Mouse (Mus musculus) limb, embryonic 14.5 days (tissue): ENCODE results near the gene Gm6525. TPM values are rescaled to one million over a fixed set of nuclear protein-coding genes. Genes with fewer than 3 reads are reported as not detected.

Experiments used
- ATAC-seq: fragments of 200-750 bp; cut with Nextera tagmentation; 2 replicates; pipeline ENCODE4 v1.8.0; 2017; ENCODE audit warnings: low read depth, moderate number of reproducible peaks, moderate TSS enrichment; ENCODE audit not compliant: low FRiP score
- DNase-seq: peaks from one replicate; pipeline ENCODE4 v3.0.0-alpha.2; 2015; ENCODE audit warnings: low spot score
- H3K27ac ChIP-seq: fragments of 300-500 bp; sonication (generic); replicated peaks from 2 replicates; pipeline ENCODE4 v1.5.1; 2014; ENCODE audit warnings: low read depth, mild to moderate bottlenecking, low read length, moderate library complexity, mixed read lengths
- H3K27me3 ChIP-seq: fragments of 300-500 bp; sonication (generic); 2 replicates; pipeline ENCODE4 v1.6.1; 2014; ENCODE audit warnings: low read length, mixed read lengths; ENCODE audit not compliant: control insufficient read depth, insufficient read depth
- H3K36me3 ChIP-seq: fragments of 300-500 bp; sonication (generic); 2 replicates; pipeline ENCODE4 v1.6.1; 2014; ENCODE audit warnings: mild to moderate bottlenecking, low read length, moderate library complexity, mixed read lengths; ENCODE audit not compliant: control insufficient read depth, insufficient read depth
- H3K4me1 ChIP-seq: fragments of 300-500 bp; sonication (generic); 2 replicates; pipeline ENCODE4 v1.6.1; 2014; ENCODE audit warnings: antibody characterized with exemption, low read length, mixed read lengths; ENCODE audit not compliant: control insufficient read depth, insufficient read depth
- H3K4me2 ChIP-seq: fragments of 300-500 bp; sonication (generic); replicated peaks from 2 replicates; pipeline ENCODE4 v1.6.1; 2014; ENCODE audit warnings: low read depth, mild to moderate bottlenecking, low read length, moderate library complexity; ENCODE audit not compliant: severe bottlenecking
- H3K4me3 ChIP-seq: fragments of 300-500 bp; sonication (generic); replicated peaks from 2 replicates; pipeline ENCODE4 v1.5.1; 2014; ENCODE audit warnings: low read length
- H3K9ac ChIP-seq: fragments of 300-500 bp; sonication (generic); 2 replicates; pipeline ENCODE4 v1.6.1; 2014; ENCODE audit warnings: mild to moderate bottlenecking, low read depth, low read length, moderate library complexity; ENCODE audit not compliant: severe bottlenecking
- H3K9me3 ChIP-seq: fragments of 300-500 bp; sonication (generic); 2 replicates; pipeline ENCODE4 v1.6.1; 2016; ENCODE audit warnings: low read length; ENCODE audit not compliant: control insufficient read depth
- POLR2A ChIP-seq: fragments of 200-500 bp; IDR thresholded peaks from 2 replicates; pipeline ENCODE4 v1.8.0; 2012; ENCODE audit warnings: inconsistent platforms, mild to moderate bottlenecking, moderate library complexity, borderline replicate concordance; ENCODE audit not compliant: insufficient read depth, insufficient read length; ENCODE audit errors: extremely low read depth
- WGBS: fragments of 180-500 bp; shearing (Covaris S2); extraction: QIAGEN DNeasy Blood & Tissue Kit; methylation state at CpG from one replicate; pipeline ENCODE4 v1.1.7; 2014; 5-methylcytosine and 5-hydroxymethylcytosine counted together
- polyA plus RNA-seq, 2 experiments: library from polyadenylated mRNA; depleted of rRNA in 1 of 2; stranded (reverse) in 1 of 2; unstranded in 1 of 2; fragments of >200 nt; fragmentation: Nextera tagmentation in 1 of 2; extraction: Ambion mirVana in 1 of 2; gene quantifications; 2 replicates each; pipeline versions ENCODE4 v1.2.1 to v1.2.3; 2012 to 2014

The Gm6525 gene
- polyA plus RNA-seq, 2 experiments, result 0.39 to 0.55 TPM

DNA sequence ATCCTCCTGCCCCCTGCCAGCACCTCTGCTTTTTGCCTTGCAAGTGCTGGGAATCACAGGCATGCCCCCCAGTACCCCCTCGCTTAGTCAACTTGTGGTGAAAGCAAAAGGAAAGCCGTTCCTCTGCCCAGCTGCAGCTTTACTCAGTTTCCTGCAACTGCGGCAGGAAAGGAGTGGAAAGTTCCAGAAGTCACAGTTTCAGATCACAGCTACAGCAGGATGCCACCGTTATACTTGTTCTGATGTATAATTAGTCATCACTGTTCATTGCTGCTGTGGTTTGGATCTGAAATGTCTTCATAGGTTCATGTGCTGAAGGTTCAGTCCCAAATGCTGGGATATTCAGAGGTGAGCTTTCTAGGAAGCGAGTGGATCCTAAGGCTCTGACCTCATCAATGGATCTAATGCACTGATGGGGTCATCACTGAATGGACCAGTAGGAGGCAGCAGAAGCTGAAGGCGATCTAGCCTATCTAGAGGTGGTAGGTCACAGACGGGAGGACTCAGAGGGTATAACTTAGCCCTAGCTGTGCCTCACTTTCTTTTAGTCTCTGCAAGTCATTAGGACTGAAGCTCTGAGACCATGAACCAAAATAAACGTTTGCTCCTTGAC, 4.4 kb upstream of the Gm6525 start:
- no peak overlapping the region for H3K9ac ChIP-seq
- ATAC-seq (no peak), DNase-seq (no peak)
- H3K9me3 ChIP-seq, result no peaks in the 10 kb centered on the region
- no peaks in the 10 kb centered on the region for H3K27me3 ChIP-seq
- 71% methylated on average over 8 of the region's 8 CpGs for WGBS
- no peak overlapping the region for H3K4me2 ChIP-seq
- H3K4me3 ChIP-seq, result no peak overlapping the region
- TF ChIP-seq POLR2A, result no peak
- no peaks in the 10 kb centered on the region for H3K4me1 ChIP-seq
- peaks cover 10% of the 10 kb centered on the region for H3K36me3 ChIP-seq
- no peak overlapping the region for H3K27ac ChIP-seq

DNA sequence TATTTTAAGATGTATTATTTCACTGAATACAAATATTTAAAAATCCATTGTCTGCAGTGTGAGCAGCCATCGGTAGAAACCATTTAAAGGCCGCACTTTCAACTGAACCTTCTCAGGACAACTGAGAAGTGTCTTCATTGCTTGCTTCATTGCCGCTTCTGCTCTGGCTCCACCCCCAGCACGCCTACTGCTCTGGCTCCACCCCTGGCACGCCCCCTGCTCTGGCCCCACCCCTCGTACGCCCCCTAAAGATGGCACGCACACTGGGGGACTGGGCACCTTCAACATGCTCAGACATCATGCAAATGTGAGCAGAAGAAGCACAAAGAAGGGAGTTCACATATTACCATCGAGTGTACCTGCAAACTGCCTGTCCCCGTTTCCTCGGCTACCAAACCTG, 1.5 kb upstream of the Gm6525 start:
- Histone ChIP-seq H3K27me3 (no peaks in the 10 kb centered on the region), H3K4me3 (no peak overlapping the region), H3K4me2 (no peak overlapping the region), H3K36me3 (no peaks in the 10 kb centered on the region), H3K9me3 (no peaks in the 10 kb centered on the region), H3K4me1 (no peaks in the 10 kb centered on the region), H3K9ac (no peak overlapping the region), H3K27ac (no peak overlapping the region)
- no peak for TF ChIP-seq POLR2A
- ATAC-seq (no peak), DNase-seq (no peak)
- 46% methylated on average over 11 of the region's 11 CpGs for WGBS

DNA sequence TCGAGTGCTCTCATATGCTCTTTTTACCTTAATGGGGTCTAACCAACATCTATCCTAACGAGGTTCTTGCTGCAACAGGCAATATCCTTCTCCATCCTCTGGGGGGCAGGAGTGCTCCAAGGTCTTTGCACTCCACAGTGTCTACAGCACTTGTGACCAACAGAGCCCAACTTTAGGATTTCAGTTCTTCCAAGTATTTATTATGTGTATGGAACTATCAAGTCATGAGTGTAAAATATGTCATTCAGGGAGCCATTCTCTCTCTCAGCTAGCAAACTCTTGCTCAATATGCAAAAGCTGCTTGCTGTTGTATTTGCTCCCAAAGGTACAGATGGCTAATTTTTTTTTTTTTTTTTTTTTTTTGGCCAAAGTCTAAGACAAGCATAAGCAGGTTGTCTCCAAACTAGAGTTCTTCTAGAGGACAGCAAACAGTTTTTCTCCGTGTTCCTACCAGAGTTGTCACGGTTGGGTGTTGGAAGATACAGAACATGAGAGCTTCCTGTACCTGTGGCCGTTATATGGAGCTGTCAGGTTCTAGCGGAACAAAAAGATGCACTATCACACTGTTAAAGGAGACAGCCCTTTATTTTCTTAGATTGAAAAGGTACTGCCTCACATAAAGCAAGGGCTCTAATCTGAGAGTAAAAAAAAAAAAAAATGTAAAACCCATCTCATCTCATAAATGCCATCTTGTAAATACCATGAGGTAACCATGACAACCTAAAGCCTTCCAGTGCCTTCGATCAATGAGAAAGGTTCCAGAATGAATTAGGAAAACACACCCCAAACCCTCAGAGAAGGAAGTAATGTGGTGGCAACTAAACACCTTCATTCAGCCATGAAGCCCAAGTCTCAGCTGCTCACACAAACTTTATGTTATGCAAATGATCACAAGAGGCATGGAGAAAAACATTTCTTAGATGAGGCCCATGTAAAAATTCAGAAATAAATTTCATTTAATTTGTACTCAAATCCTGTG, 1.7 kb downstream of the Gm6525 start:
- Histone ChIP-seq H3K4me2 (no peak overlapping the region), H3K27ac (no peak overlapping the region), H3K9ac (no peak overlapping the region), H3K4me1 (no peaks in the 10 kb centered on the region), H3K27me3 (no peaks in the 10 kb centered on the region), H3K36me3 (no peaks in the 10 kb centered on the region), H3K4me3 (no peak overlapping the region), H3K9me3 (no peaks in the 10 kb centered on the region)
- peak; percentile 71; the same call in 1 of the 2 replicates for ATAC-seq
- TF ChIP-seq POLR2A, result no peak
- WGBS, result 54% methylated on average over 7 of the region's 7 CpGs
- peak; percentile 70 for DNase-seq

DNA sequence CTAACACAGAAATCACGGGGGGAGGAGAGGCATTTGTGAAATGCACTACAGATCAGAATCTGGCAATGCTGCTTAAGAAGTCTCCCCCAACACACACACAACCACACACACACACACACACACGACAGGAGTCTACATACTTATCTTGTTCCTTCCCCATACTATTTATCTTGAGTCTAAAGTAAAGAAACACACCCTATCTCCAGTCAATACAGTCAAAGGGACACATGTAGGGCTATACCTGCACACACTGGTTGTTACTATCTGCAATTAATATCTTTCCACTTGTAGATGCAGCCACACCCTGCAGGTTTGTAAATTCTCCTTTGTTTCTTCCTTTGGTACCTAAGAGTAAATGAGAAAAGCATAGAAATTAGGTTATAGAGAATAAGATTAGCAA, 3.9 kb downstream of the Gm6525 start:
- Histone ChIP-seq H3K4me2 (no peak overlapping the region), H3K4me1 (no peaks in the 10 kb centered on the region; the same call in 1 of the 2 replicates), H3K27ac (no peak overlapping the region), H3K9ac (no peak overlapping the region), H3K27me3 (no peaks in the 10 kb centered on the region), H3K36me3 (no peaks in the 10 kb centered on the region), H3K4me3 (no peak overlapping the region), H3K9me3 (no peaks in the 10 kb centered on the region)
- TF ChIP-seq POLR2A, result no peak
- DNase-seq (no peak), ATAC-seq (no peak)
- WGBS, result 80% methylated on average over 2 of the region's 2 CpGs

DNA sequence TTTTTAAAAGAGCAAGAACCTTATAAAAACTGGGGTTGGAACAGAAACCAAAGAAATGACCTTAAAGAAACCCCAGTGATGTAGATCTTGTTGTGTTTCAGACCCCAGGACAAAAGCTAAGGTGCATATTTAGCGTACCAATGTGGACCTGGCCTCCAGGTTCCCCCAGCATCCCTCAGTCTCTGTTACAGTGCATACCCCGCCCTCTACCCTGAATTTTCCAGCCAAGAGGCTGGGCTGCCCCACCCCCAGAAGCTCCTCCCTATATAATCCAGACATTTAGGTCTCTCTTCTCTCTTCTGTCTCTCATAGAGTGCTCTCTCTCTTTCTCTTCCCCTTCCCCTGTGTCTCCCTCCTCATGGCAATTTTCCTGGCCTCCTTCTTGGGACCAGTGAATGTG, 6.4 kb downstream of the Gm6525 start:
- no peak overlapping the region for H3K4me3 ChIP-seq

More for the DNA sequence above, 6.4 kb downstream of the Gm6525 start:
- H3K36me3 ChIP-seq, result no peaks in the 10 kb centered on the region
- DNase-seq (no peak), ATAC-seq (no peak)
- H3K9ac ChIP-seq, result no peak overlapping the region
- no peak overlapping the region for H3K4me2 ChIP-seq
- no peak for TF ChIP-seq POLR2A
- H3K27ac ChIP-seq, result no peak overlapping the region
- no peaks in the 10 kb centered on the region for H3K9me3 ChIP-seq
- H3K4me1 ChIP-seq, result no peaks in the 10 kb centered on the region; the same call in 1 of the 2 replicates
- no peaks in the 10 kb centered on the region for H3K27me3 ChIP-seq
- 86% methylated on average over 2 of the region's 2 CpGs for WGBS
